Mouse (Mus musculus): ENCODE results near the gene Smco3. TPM values are rescaled to one million over a fixed set of nuclear protein-coding genes. Genes with fewer than 3 reads are reported as not detected.

The Smco3 gene
- total and polyA plus RNA-seq, 3 experiments: not detected

DNA sequence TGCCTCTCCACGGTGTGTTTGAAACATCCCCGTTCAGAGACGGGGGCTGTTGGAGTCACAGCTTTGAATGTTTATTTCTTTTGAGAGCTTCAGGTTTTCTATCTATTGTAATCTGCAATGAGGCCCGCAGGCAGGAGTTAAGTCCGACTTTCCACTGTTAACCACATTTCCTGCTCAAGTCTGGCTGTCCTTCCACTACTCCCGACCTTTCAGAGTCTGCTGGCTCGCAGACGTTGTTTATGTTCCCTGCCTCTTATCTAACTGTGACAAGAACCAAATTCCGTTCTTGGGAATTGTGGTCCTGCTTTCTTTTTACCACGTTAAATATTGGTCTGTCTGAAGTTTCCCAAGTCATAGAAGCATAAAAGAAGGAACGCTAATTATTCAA lies 22.6 kb upstream of the Smco3 start:
- no peaks in the 10 kb centered on the region for H3K79me2 ChIP-seq (ENCODE audit: control insufficient read depth, insufficient read depth, low read length, poor library complexity)
- peak overlapping the region; percentile 16 to 67 for H3K4me3 ChIP-seq (ENCODE audit: control insufficient read depth in 1 of 2, insufficient read depth in 1 of 2, low read depth in 2 of 2, low read length in 2 of 2)
- TF ChIP-seq ELF1 (IDR thresholded peaks at IDR 0.05; ENCODE audit: low read depth, low read length) (no peak), MYC (IDR thresholded peaks at IDR 0.05; ENCODE audit: low read depth, low read length) (0 out of 2 replicates have a peak, but pooled peaks have one; percentile 2)
- H3K4me1 ChIP-seq (ENCODE audit: control insufficient read depth in 1 of 2, insufficient read depth in 2 of 2, low read length in 2 of 2): peaks cover 0 to 22% of the 10 kb centered on the region in 2 experiments; a peak in 3 of 4 replicates
- DNase-seq (ENCODE audit: low read depth, low spot score): no peak
- no peaks in the 10 kb centered on the region for H3K27me3 ChIP-seq (ENCODE audit: control insufficient read depth in 1 of 2, insufficient read depth in 2 of 2, low read length in 2 of 2)
- peaks cover 0 to 9% of the 10 kb centered on the region in 2 experiments; a peak in 2 of 4 replicates for H3K36me3 ChIP-seq (ENCODE audit: control insufficient read depth in 1 of 2, insufficient read depth in 2 of 2, low read length in 2 of 2)
- H3K9ac ChIP-seq (ENCODE audit: control insufficient read depth, low read depth, low read length, poor library complexity, severe bottlenecking): peak overlapping the region; percentile 43
- H3K9me3 ChIP-seq (replicated peaks; ENCODE audit: insufficient read depth, low read length): no peaks in the 10 kb centered on the region
- H3K27ac ChIP-seq (ENCODE audit: control insufficient read depth, low read depth, low read length): peak overlapping the region; percentile 14; the same call in 1 of the 2 replicates

DNA sequence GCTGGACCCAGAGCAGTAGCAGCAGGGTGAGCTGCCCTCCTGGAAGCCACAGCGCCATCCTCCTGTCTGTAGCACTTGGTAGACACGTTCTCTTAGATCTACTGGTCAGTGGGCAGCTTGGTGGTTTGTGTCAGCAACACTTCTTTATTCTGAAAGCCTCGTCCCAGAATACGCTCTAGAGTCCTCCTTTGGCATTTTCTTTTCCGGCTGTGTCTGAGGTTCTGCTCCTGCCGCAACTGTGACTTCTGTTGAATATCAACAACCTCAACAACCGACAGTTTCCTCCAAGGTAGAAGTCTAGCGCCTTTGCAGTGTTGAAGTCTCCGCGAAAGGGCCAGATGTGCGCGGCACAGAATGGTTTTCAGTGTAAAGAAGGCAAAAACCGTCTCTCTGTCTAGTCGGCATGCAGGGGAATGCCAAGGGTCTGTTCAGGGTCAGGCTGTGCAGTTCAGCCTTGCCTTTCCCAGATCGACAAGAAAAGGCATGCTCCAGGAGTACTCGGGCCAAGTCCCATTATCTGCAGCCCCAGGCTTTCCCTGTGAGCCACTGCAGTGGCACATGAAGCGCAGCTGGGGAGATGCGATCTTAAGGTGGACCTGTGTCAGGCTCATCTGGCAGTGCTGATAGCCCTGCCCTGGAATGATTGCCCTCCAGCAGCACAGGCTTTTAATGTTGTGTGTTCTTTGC lies 22.1 kb upstream of the Smco3 start, which contains the start of gene Art4:
Art4 (minus strand) TSS at position 548 of the 687 bp plus-strand sequence.
- peak within 1 kb of the TSS; percentile 28; the same call in 1 of the 2 replicates for H3K27ac ChIP-seq (ENCODE audit: control insufficient read depth, low read depth, low read length)
- H3K9ac ChIP-seq (ENCODE audit: control insufficient read depth, low read depth, low read length, poor library complexity, severe bottlenecking): peak within 1 kb of the TSS; percentile 43
- H3K4me3 ChIP-seq (ENCODE audit: control insufficient read depth in 1 of 2, insufficient read depth in 1 of 2, low read depth in 2 of 2, low read length in 2 of 2): peak within 1 kb of the TSS; percentile 16 to 67
- H3K79me2 ChIP-seq (ENCODE audit: control insufficient read depth, insufficient read depth, low read length, poor library complexity): no peaks in the 10 kb centered on the region
- TF ChIP-seq TCF12 (IDR thresholded peaks at IDR 0.05; ENCODE audit: low read depth, low read length) (peak; percentile 98), CTCF (IDR thresholded peaks at IDR 0.05 in 2 of 3, conservative IDR thresholded peaks at IDR 0.05 in 1 of 3; ENCODE audit: control insufficient read depth in 1 of 3, insufficient read depth in 1 of 3, low read depth in 2 of 3, low read length in 3 of 3, poor library complexity in 1 of 3, severe bottlenecking in 1 of 3) (0 out of 6 replicates have a peak, but pooled peaks of 1 of the 3 experiments have one; percentile 10), SMC3 (IDR thresholded peaks at IDR 0.05; ENCODE audit: low read depth, low read length) (peak; percentile 25), UBTF (IDR thresholded peaks at IDR 0.05; ENCODE audit: borderline replicate concordance, insufficient read depth, low read depth, low read length) (0 out of 2 replicates have a peak, but pooled peaks have one; percentile 32), ELF1 (IDR thresholded peaks at IDR 0.05; ENCODE audit: low read depth, low read length) (no peak), ETS1 (IDR thresholded peaks at IDR 0.05; ENCODE audit: low read depth, low read length) (peak; percentile 89), SIN3A (IDR thresholded peaks at IDR 0.05; ENCODE audit: low read length) (peak; percentile 66), GATA1 (IDR thresholded peaks at IDR 0.05; ENCODE audit: low read depth, low read length) (peak; percentile 87), RCOR1 (IDR thresholded peaks at IDR 0.05; ENCODE audit: low read depth, low read length) (peak; percentile 72), HCFC1 (IDR thresholded peaks at IDR 0.05; ENCODE audit: low read depth, low read length) (no peak), BHLHE40 (IDR thresholded peaks at IDR 0.05; ENCODE audit: borderline replicate concordance, low read depth, low read length) (peak; percentile 83), TAL1 (IDR thresholded peaks at IDR 0.05; ENCODE audit: low read length) (peak; percentile 94), TBP (IDR thresholded peaks at IDR 0.05; ENCODE audit: low read depth, low read length) (no peak), MYC (IDR thresholded peaks at IDR 0.05; ENCODE audit: low read depth, low read length) (0 out of 2 replicates have a peak, but pooled peaks have one; percentile 16), EP300 (IDR thresholded peaks at IDR 0.05; ENCODE audit: low read depth in 1 of 2, low read length in 2 of 2) (peak; percentile 88 to 93), MEF2A (IDR thresholded peaks at IDR 0.05; ENCODE audit: extremely low read depth, insufficient replicate concordance, low read depth, low read length, poor library complexity, severe bottlenecking) (no peak), MAFK (IDR thresholded peaks at IDR 0.05; ENCODE audit: borderline replicate concordance, low read depth, low read length) (0 out of 2 replicates have a peak, but pooled peaks have one; percentile 15)
- H3K9me3 ChIP-seq (replicated peaks; ENCODE audit: insufficient read depth, low read length): no peaks in the 10 kb centered on the region
- no peaks in the 10 kb centered on the region for H3K27me3 ChIP-seq (ENCODE audit: control insufficient read depth in 1 of 2, insufficient read depth in 2 of 2, low read length in 2 of 2)
- peak; percentile 85 for DNase-seq (ENCODE audit: low read depth, low spot score)
- peaks cover 0 to 22% of the 10 kb centered on the region in 2 experiments; a peak in 3 of 4 replicates for H3K4me1 ChIP-seq (ENCODE audit: control insufficient read depth in 1 of 2, insufficient read depth in 2 of 2, low read length in 2 of 2)
- H3K36me3 ChIP-seq (ENCODE audit: control insufficient read depth in 1 of 2, insufficient read depth in 2 of 2, low read length in 2 of 2): peaks cover 0 to 9% of the 10 kb centered on the region in 2 experiments; a peak in 2 of 4 replicates

All from MEL (cell line).